Mouse (Mus musculus): ENCODE measurements around the gene Parp16.
"Not testable (repeated sequence)": the region's sequence is repeated elsewhere in the genome, so short reads cannot be mapped to it uniquely, and the experiment has no call there.

Parp16 gene

DNA sequence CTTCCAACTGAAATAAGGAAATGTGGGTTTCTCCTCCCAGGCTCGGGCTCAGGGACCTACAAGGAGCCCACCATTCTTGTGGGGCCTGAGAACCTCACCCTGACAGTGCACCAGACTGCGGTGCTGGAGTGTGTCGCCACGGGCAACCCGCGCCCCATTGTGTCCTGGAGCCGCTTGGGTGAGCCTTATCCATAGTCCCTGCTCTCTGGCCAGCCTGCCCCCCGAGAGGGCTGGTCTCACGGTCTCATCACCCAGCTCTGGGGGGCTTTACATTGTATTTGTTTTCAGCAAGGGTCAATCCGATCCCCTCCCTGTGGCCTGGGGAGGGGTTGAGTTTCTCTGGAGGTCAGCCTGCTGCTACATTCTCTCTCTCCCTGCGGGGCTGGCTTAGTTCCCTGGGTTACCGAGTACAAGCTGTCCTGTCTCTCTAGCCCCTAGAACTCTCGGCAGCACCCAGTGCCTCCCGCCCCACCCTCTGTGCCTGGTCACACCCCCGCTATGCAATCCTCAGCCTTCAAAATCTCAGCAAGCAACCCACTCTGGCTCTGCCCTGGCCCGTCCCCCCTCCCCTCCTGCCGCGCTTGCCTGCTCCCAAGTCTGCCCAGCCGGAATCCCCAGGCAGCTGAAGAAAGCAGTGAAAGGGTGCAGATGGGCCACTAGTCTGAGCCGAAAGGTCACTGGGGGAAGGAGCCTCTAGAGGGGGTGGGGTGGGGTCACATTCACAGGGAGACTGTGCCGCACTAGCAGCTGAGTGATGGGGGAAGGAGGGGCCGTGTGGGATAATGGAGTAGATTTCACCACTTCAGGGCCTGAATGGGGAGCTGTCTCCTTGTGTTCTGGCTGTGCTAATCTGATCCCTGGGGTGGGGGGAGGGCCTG is 16.6 kb upstream of the Parp16 start:
- DNase-seq (ENCODE audit: low spot score) = no peak

DNA sequence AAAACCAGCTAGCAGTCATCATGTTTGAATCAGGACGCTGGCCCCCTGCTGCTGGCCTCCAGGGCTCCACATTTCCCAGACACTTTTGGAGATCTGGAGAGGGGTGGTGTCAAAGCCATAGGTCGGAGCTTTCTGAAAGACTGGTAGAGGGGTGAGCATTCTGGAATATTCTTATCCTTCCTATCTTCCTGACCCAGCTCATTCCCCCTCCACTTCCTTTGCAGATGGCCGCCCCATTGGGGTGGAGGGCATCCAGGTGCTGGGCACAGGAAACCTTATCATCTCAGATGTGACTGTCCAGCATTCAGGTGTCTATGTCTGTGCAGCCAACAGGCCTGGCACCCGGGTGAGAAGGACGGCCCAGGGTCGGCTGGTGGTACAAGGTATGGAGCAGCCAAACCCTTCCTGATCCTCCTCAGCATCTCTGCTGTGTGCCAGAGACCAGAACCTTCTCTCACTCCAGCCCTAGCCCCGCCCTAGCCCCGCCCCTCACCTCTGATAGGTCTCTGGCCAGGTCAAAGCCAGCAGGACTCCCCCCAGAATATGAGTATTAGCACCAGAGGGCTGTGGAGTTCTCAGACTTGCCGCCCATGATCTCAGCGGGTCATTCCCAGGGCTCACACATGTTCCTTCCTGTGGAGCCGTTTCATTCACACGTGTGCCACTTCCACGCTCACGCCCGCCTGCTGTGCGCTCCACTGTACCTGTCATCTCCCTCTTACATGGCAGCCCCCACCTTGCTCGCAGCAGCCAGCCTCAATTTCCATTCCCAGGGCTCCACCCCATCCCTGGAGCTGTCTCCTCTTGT is 15.1 kb upstream of the Parp16 start:
- no peak for DNase-seq (ENCODE audit: low spot score)

DNA sequence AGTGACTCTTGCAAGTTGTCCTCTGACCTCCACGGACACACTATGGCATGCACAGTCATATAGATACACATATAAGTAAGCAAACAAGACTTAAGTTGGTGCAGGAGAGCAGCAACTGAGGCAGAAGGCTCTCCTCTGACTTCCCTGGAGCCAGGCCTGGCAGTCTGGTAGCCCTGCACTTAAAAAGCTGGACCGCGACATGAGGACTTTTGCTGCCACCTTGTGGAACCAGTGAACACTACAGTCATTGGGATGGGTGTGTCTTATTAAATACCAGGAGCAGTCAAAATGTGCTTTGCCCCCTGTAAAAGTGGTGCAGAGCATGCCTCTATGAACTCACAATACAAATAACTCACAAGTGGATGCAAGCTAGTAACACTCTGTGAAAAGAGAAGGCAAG is 6.6 kb upstream of the Parp16 start:
- peak; percentile 77 for DNase-seq (ENCODE audit: low spot score)

DNA sequence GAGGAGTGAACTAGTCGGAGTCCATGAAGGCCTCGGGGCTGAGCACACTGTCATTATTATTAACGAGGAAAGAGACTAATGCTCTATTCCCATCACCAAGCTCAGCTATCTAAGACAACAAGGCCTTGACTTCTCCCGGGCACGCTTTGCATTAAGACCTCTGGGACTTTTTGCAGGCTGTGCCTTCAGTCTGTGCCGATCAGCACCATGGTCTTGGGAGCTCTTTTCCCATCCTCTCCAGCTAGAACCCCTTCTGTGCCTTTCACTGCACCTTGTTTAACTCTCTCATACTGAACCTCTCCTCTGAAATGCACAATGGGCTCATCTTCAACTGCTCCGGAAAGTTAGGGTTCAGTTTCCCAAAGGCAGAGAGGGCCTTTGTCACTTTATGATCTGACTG is 4.8 kb upstream of the Parp16 start:
- no peak for DNase-seq (ENCODE audit: low spot score)

DNA sequence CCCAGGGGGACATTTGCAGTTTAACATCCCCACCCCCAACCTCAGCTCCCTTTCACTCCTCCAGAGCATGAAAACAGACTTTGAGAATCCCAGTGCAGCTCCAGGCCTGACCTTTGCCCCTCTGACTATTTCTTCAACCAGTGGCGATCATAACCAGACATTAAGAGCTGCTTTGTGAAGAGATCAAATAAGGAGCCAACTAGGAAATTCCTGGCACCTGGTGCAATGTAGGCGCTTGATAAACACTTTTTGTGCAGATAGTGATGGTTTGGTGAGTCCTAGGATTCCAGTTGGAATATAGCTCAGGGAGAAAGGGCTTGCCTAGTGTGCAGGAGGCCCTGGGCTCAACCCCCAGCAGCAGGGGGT is 3.8 kb upstream of the Parp16 start:
- no peak for DNase-seq (ENCODE audit: low spot score)

DNA sequence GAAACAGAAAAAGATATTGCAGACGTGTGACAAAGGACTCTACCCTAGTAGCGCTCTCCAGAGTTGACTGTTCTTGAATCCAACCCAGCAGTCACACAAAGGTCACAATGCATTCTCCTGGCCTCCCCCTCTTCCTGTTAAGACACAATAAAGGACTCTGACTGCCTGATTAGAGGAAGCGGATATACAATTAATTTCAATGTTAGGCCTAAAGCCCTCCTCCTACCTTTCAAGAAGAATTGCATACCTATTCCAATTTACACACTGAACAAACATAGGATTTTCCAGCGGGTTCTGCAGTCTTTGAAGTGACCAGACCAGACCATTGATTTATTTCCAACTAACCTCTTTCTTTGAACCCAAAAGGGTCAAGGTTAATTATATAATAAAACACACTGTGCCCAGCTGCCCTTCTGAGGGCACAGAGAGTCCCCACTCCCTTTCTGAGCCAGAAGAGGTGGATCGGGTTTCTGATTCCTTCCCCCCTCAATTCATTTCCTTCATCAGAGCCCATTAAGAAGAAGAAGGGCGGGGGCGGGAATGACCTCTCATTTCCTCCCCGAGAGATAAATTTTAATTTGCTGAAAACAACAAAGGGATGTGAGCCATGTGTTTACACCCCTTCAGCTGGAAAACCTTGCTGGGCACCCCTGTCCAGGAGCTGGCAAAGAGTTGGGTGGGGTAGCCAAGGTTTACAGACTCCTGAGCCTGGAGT is 3.2 kb upstream of the Parp16 start:
- DNase-seq (ENCODE audit: low spot score) = no peak

DNA sequence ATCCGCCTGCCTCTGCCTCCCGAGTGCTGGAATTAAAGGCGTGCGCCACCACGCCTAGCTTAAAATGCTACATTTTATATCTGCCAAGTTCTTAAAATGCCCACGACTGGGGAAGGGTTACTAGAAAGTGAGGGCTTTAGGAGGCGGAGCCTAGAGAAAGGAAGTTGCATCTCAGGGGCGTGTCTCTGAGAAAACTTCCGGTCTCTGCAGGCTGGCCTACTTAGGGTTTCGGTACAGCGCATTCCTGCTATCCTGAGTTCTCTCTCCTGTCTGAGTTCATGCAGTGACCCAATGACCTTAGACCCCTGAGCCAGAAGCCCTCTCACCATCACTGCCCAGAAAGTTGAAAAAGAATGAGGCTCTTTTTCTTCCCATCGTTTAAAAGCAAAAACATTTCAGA is 1.9 kb upstream of the Parp16 start:
- DNase-seq (ENCODE audit: low spot score) = no peak

DNA sequence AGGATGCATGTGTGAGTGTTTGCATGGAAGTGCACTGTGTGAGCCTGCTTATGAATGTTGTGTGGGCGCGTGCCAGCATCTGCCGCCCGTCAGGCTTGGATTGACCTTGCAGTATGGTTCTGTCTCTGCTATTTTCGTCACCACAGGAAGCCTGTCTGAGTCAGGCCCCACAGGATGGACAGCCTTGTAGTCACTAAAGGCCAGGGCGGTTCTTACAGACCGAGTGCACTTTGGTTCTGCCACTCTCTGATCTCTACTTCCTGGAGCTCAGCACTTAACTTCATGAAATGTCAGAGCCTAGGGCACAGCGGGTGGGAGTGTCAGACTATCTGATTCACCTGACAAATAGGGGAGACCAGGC is 448 bp downstream of the Parp16 start:
- DNase-seq (ENCODE audit: low spot score) = no peak

DNA sequence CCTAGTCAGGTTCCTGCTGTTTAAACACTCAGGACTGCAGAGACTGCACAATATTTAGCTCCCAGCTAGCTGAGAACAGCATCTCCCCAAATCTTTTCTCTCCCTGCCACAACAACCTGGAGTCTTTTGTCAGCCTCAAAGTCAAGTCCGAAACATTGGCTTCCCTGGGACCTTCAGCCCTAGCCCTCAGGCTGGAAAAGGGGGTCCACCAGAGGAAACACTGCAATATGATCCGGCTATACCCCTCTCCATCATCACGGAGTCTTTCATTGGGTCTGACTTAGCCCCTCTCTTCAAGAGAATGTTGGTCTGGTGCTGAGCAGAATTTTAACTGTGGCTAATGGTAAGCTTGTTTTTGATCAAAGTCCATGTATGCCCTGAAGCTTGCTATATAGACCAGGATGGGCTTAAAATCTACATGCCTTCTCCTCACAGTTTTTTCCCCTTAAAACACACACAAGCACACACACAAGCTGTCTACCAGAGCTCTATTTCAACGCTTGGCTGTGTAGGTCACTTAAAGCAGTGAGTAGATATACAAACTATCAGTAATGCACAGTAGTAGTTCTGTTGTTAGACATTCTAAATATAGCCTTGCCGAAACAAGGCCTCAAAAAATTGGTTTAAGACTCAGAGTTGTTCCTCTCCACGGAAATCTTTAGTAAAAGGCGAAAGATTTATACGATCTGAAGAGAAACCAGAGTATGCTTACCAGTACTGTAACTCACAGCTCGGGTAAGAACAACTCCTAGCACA is 1.0 kb downstream of the Parp16 start:
- DNase-seq (ENCODE audit: low spot score) = no peak

DNA sequence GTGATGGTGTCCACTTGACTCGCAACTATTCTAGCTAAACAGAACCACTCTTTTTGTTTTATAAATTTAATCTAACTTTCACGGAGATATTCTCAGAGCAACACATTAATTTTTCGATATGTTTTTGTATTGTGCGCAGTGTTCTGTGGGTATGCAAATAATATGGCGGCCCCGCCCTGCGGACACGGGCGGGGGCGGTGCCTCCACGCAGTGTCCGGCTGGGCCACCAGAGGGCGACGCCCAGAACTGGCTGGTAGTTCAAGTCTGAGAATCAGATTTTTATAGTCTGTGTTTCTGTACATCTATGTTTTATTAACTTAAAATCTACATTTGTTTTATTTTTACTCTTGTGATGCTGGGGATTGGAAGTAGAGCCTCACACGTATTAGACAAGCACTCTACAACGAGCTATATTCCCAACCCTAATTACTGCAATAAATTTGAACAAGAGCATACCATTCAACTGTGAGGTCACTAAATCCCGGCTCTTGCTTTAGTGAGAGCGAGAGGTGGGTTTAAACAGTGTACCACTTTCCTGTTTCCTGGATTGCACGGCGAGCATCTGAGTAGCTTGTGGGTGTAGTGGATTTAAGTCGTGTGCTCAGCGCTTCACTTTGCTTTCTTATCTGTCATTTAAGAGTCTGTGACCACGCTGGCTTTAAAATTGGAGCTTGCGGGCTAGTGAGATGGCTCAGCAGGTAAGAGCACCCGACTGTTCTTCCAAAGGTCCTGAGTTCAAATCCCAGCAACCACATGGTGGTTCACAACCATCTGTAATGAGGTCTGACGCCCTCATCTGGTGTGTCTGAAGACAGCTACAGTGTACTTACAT is 1.8 kb downstream of the Parp16 start:
- peak; percentile 95 for DNase-seq (ENCODE audit: low spot score)

DNA sequence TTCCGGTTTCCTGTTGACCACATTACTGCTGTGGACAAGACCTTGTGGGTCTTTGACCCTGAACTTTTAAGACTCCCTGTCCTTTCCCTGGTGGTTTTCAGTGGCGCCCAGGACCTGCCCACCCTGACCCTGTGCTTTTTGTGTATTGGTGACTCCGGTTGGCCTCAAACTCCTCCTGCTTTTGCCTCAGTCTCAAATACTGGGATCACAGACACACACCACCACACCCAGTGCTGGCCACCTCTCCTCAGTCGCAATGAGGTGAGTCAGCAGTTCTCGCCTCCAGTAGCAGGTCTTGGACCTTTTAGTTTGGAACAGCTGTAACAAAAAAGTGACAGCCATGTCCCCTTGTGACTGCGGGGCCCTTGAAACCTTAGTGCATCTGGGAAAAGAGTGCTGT is 2.7 kb downstream of the Parp16 start:
- no peak for DNase-seq (ENCODE audit: low spot score)

DNA sequence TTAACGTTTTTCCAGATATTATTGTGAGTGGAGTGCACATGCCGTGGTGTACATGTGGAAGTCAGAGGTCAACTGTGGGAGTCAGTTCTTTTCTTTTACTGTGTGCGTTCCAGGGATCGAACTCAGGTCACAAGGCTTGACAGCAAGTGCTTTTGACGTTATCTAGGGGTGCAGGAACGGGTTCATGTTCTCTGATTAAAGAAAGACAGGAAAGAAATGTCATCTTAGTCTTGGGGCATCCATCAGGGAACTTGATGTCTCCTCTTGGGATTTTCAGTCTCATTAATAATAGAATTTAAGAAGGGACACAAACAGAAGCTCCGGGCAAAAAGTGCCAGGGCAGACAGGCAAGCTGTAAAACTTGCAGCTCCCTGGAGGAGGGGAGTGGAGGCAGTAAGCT is 4.6 kb downstream of the Parp16 start:
- DNase-seq (ENCODE audit: low spot score) = no peak

DNA sequence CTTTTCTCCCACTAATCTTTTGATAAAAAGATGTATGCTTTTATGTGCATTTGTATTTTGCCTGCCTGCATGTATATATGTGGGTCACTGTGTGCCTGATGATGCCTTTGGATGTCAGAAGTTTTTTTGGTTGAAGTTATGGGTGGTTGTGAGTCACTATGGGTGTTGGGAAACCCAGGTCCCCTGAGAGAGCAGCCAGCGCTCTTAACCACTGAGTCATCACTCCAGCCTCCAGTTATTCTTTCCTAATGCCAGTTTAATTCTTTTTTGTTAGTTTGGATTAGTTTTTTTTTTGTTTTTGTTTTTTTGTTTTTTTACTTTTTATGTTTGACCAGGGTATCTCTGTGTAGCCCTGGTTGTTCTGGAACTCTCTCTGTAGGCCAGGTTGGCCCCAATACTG is 5.5 kb downstream of the Parp16 start:
- no peak for DNase-seq (ENCODE audit: low spot score)

DNA sequence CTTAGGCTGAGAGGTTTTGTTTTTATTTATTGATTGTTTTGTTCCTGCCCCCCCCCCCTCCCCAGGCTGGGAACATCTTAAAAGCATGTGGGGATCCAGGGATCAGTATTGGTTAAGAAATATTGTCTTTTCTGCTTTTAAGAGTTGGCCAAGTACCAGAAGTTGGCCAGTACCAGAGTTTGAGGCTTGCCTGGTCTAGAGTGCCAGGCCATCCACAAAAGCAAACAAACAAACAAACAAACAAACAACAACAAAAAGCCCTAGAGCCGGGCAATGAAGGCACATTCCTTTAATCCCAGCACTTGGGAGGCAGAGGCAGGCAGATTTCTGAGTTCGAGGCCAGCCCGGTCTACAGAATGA is 5.8 kb downstream of the Parp16 start:
- DNase-seq (ENCODE audit: low spot score) = no peak

DNA sequence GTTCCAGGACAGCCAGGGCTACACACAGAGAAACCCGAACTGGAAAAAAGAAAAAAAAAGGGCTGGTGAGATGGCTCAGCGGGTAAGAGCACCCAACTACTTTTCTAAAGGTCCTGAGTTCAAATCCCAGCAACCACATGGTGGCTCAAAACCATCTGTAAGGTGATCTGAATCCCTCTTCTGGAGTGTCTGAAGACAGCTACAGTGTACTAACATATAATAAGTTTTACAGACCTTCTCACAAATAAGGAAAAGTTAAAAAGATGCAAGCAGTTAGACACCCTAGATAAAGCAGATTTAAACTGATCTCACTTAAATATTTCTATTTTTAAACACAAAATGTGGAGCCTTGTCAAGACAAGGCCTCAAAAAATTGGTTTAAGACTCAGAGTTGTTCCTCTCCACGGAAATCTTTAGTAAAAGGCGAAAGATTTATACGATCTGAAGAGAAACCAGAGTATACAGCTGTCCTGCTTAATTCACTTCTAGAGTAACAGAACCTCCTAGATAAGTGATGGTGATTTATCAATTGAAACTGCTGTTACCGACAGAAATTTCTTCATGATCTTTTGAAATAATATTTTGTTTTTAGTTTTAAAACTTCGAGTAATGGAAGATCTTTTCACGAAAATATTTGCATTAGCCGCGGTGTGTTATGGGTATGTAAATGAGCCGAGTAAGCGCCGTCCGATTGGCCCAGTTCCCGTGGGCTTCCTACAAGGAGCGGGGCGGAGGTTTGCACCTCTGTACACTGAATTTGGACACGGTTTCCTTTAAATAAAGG is 6.4 kb downstream of the Parp16 start:
- DNase-seq (ENCODE audit: low spot score) = peak; percentile 78

DNA sequence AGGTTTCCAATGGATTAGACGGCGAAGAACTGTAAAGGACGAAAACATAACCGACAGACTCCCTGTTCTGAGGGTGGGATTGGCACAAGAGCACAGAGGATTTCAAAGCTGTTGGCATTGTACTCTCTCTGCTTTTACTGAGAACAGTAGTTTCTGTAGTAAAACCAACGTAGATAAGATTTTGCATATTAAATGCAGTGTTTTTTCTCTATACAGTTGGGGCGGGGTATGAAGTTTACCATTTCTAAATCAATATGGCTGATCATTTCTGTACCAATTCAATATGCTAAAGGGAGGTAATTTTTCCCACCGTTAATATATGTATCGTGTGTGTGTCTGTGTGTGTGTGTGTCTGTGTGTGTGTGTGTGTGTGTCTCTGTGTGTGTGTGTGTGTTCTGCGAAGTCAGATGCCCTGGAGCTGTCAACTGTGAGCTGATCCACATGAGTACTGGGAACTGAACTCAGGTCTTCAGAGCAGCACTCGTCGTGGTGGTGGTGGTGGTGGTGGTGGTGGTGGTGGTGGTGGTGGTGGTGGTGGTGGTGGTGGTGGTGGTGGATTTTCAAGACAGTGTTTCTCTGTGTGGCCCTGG is 7.1 kb downstream of the Parp16 start:
- DNase-seq (ENCODE audit: low spot score) = no peak

DNA sequence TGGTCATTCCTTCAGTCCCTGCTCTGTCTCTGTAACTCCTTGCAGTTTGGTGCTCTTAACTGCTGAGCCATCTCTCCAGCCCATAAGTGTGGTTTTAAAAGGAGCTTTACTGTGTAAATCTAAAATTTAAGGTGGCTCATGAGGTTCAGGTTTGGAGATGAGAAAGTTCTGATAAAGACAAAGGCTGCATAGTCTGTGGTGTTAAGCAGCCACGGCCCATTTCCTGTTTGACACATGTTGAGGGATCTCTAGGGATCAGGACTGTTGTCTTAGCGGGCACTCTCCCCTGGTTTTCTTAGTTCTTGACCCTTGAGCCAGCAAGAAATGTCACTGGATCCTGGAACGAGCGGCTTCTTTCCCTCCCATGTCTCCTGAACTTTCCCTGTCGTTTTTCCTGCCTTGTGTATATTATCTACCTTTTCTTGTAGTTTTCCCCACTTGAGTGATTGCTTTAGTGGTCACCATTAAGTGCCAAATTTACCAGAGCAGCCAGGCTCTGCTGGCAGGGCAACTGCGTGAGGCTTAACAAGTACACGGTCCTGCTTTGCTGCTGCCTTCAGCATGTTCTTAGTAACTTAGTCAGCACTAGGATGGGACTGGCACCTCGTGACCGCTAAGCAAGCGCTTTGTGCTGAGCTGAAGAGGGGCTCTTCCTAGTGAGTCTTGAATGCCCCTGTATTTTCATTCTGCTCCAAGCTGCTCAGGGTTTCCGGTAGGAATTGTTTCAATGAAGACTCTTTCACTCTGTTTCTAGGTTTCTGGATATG is 10.1 kb downstream of the Parp16 start:
- no peak for DNase-seq (ENCODE audit: low spot score)

DNA sequence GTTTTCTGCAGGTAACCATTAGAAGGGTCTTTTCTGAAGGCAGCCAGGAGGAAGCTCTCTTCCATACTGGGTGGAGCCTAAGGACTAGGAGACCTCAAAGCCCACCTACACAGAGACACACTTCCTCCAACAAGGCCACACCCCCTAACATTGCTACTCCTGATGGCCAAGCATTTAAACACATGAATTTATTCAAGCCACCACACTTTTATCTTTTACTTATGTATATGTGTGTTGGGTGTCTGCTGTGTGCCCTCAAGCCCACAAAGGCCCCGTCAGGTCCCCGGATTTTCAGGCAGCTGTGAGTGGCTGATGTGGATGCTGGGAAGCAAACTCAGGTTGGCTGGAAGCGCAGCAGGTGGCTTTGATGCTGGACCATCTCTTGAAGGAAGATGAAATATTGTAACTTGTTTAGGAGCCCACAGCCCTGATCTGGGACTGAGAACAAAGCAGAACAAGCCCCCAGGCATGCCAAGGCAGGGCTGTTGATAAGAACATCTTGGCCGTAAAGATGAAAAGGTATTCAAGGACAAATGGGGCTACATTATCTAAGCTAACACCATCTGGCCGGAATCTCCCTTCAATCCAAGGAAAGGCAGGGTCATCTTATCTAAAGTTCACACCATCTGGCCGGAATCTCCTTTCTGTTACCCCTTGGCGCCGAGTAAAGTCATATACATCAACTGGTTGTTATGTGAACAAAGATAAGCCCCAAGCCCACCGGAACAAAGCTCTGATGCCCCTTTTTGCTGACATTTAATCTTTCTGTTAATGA is 12.1 kb downstream of the Parp16 start:
- not testable (repeated sequence) for DNase-seq (ENCODE audit: low spot score)
